Mouse (Mus musculus): ENCODE measurements around the gene Irf9.

DNA sequence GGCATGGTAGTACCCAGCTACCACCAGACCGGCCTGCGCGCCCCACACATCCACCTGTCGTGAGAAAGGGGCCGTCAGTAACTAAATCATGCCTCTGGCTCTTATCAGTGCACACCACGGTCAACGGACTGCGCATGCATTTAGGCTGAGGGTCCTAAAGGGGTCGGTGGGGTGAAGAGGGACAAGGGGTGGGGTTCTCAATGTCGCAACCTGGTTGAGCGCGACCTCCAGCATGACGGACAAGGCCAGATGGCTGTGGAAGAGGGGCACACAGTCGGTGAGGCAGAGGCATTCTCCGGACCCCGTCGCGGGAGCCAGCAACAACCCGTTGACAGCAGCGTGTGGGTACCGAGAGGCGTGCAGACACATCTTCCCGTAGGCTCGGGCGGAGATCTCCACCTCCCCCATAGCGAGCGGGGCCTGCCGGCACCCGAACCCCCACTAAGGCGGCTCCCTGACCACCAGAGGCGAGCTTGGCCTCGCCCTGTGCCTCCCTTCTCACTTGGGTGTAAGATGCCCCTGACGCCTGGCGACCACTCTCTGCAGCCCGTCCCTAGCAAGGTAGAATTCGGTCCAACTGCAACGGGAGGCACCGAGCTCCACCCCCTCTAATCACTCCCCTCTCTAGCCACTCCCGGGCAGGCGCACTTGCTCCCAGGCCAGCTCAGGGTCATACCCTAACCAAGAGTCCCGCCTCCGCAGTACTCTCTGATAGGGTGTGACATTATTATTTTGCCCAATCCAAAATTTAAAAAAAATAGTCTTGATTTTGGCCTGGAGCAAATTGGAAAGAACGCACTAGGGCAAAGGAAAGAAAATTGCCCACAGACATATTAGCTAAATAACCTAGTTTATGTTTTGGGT, 18.4 kb upstream of the Irf9 start, which contains the start of gene Emc9:
- TF ChIP-seq TAL1 (IDR thresholded peaks at IDR 0.05; ENCODE audit: low read length): no peak
- no peak for TF ChIP-seq GATA1 (IDR thresholded peaks at IDR 0.05; ENCODE audit: low read length)

Measured in erythroblast, embryonic 14.5 days (primary cell).